Mouse (Mus musculus) gonadal fat pad, adult 2 months (tissue): Measurements from ENCODE around the gene Gm12169. TPM values are rescaled to one million over a fixed set of nuclear protein-coding genes. Genes with fewer than 3 reads are reported as not detected.
"Not testable (repeated sequence)": the region's sequence is repeated elsewhere in the genome, so short reads cannot be mapped to it uniquely, and the experiment has no call there.

Experiments used
- DNase-seq: peaks from one replicate; pipeline ENCODE4 v3.0.0-alpha.2; 2012; ENCODE audit warnings: low read depth
- polyA plus RNA-seq: library from polyadenylated mRNA; depleted of rRNA; stranded (reverse); fragments of >200 nt; gene quantifications from 2 replicates; pipeline ENCODE4 v1.2.3, GENCODE M21; 2012; rRNA removed

Gm12169 gene
- polyA plus RNA-seq = not detected in 2 replicates

GRCm38 (mm10) chr11:46523912-46524311 lies at the start of gene Gm12169:
Gene Gm12169, plus strand, starts transcription at chr11:46524212.
- DNase-seq = no peak

GRCm38 (mm10) chr11:46474220-46474619 lies 49.8 kb upstream of the Gm12169 start:
- no peak for DNase-seq

GRCm38 (mm10) chr11:46479311-46479710 lies 44.7 kb upstream of the Gm12169 start:
- DNase-seq = no peak

GRCm38 (mm10) chr11:46480517-46480916 lies 43.5 kb upstream of the Gm12169 start:
- no peak for DNase-seq

- DNase-seq = no peak
Observed at GRCm38 (mm10) chr11:46488231-46488630, 35.8 kb upstream of the Gm12169 start.

- DNase-seq = no peak
Observed at GRCm38 (mm10) chr11:46488650-46489049, 35.4 kb upstream of the Gm12169 start.

GRCm38 (mm10) chr11:46507146-46507545 lies 16.9 kb upstream of the Gm12169 start:
- DNase-seq = no peak

- DNase-seq = no peak
Observed at GRCm38 (mm10) chr11:46509900-46510299, 14.1 kb upstream of the Gm12169 start.

GRCm38 (mm10) chr11:46521341-46521740 lies 2.7 kb upstream of the Gm12169 start:
- DNase-seq = not testable (repeated sequence)

GRCm38 (mm10) chr11:46522719-46523118 lies 1.3 kb upstream of the Gm12169 start:
- DNase-seq = no peak

- DNase-seq = no peak
Observed at GRCm38 (mm10) chr11:46530149-46530548, 6.1 kb downstream of the Gm12169 start.

- DNase-seq = no peak
Observed at GRCm38 (mm10) chr11:46536978-46537377, 13.0 kb downstream of the Gm12169 start.

- no peak for DNase-seq
Observed at GRCm38 (mm10) chr11:46543530-46543929, 19.5 kb downstream of the Gm12169 start.

GRCm38 (mm10) chr11:46549721-46550120 lies 25.7 kb downstream of the Gm12169 start:
- DNase-seq = no peak

- no peak for DNase-seq
Observed at GRCm38 (mm10) chr11:46552741-46553140, 28.7 kb downstream of the Gm12169 start.

- no peak for DNase-seq
Observed at GRCm38 (mm10) chr11:46561096-46561495, 37.1 kb downstream of the Gm12169 start.

- no peak for DNase-seq
Observed at GRCm38 (mm10) chr11:46564671-46565070, 40.7 kb downstream of the Gm12169 start.

- DNase-seq = no peak
Observed at GRCm38 (mm10) chr11:46565967-46566366, 42.0 kb downstream of the Gm12169 start.

GRCm38 (mm10) chr11:46569107-46569506 lies 45.1 kb downstream of the Gm12169 start:
- no peak for DNase-seq

- no peak for DNase-seq
Observed at GRCm38 (mm10) chr11:46571327-46571726, 47.3 kb downstream of the Gm12169 start, which contains the start of gene BC053393. Gene BC053393, plus strand, starts transcription at chr11:46571536.

- DNase-seq = no peak
Observed at GRCm38 (mm10) chr11:46578771-46579281, 54.8 kb downstream of the Gm12169 start.

- no peak for DNase-seq
Observed at GRCm38 (mm10) chr11:46580428-46580827, 56.4 kb downstream of the Gm12169 start.

GRCm38 (mm10) chr11:46582741-46583140 lies 58.7 kb downstream of the Gm12169 start:
- DNase-seq = no peak
